Comparison of ENCODE assay signal across 8 mouse cellular contexts in genomic region chrX:94121161-94121856, GRCm38 (mm10). TPM values are rescaled to one million over a fixed set of nuclear protein-coding genes. Genes with fewer than 3 reads are reported as not detected.
DNase-seq lines count a peak whose midpoint lies in the region; ATAC-seq and TF ChIP-seq lines count a peak whose summit lies in the region.

No protein-coding gene starts in this region.

- peak overlapping the region; percentile 56 for H3K4me3 ChIP-seq in embryonic facial prominence, embryonic 15.5 days (replicated peaks)
- H3K4me3 ChIP-seq in hindbrain, embryonic 14.5 days (replicated peaks; ENCODE audit: low read length): peak overlapping the region; percentile 56

- H3K4me1 ChIP-seq in embryonic facial prominence, embryonic 15.5 days: no peaks in the 10 kb centered on the region
- H3K4me1 ChIP-seq in hindbrain, embryonic 14.5 days (replicated peaks; ENCODE audit: control insufficient read depth, insufficient read depth, low read length): no peaks in the 10 kb centered on the region

- H3K9ac ChIP-seq in embryonic facial prominence, embryonic 15.5 days: peak overlapping the region; percentile 44
- peak overlapping the region; percentile 88 for H3K9ac ChIP-seq in hindbrain, embryonic 14.5 days

- peak overlapping the region; percentile 55 for H3K4me2 ChIP-seq in embryonic facial prominence, embryonic 15.5 days (replicated peaks)
- H3K4me2 ChIP-seq in hindbrain, embryonic 14.5 days (replicated peaks): peak overlapping the region; percentile 61

- POLR2A ChIA-PET in Patski (lab: Charles Lee): interaction anchor here (1.5 kb wide), 1 partner anchor 57 kb away, joined by 3 read pairs; no protein-coding TSS in a partner anchor

- in situ Hi-C loops in Patski (cut with MboI; ENCODE audit: low pct_unique_long_range_greater_than_20kb): no loop called here

- H3K9me3 ChIP-seq in embryonic facial prominence, embryonic 15.5 days (replicated peaks): no peaks in the 10 kb centered on the region
- H3K9me3 ChIP-seq in hindbrain, embryonic 14.5 days (ENCODE audit: control insufficient read depth, low read length): no peaks in the 10 kb centered on the region

- peak overlapping the region; percentile 98 for H3K27ac ChIP-seq in embryonic facial prominence, embryonic 15.5 days (replicated peaks)
- H3K27ac ChIP-seq in hindbrain, embryonic 14.5 days: peak overlapping the region; percentile 99

- no peaks in the 10 kb centered on the region for H3K27me3 ChIP-seq in Patski
- 0 out of 2 replicates have a peak, but pooled peaks cover 5% of the 10 kb centered on the region for H3K27me3 ChIP-seq in embryonic facial prominence, embryonic 15.5 days
- peaks cover 59% of the 10 kb centered on the region for H3K27me3 ChIP-seq in hindbrain, embryonic 14.5 days (ENCODE audit: control insufficient read depth, insufficient read depth, low read length)

- no peak for TF ChIP-seq CTCF in Patski (IDR thresholded peaks at IDR 0.05)

- CTCF ChIA-PET in Patski (lab: Charles Lee): interaction anchor here (1.7 kb wide), 1 partner anchor 72 kb away, joined by 5 read pairs; no protein-coding TSS in a partner anchor

- ATAC-seq in Patski: peak; percentile 54
- no peak for ATAC-seq in embryonic facial prominence, embryonic 15.5 days (ENCODE audit: insufficient number of reproducible peaks, low FRiP score, low TSS enrichment, low read depth)
- no peak for ATAC-seq in hindbrain, embryonic 14.5 days (ENCODE audit: low FRiP score)

- DNase-seq in gastrocnemius, adult 18-20 months (ENCODE audit: low spot score): peak; percentile 5
- no peak for DNase-seq in gastrocnemius, postnatal 25 days
- no peak for DNase-seq in Patski (ENCODE audit: low read depth, low spot score)
- DNase-seq in hindbrain, embryonic 14.5 days (ENCODE audit: low spot score): no peak
- DNase-seq in liver: peak; percentile 59
- peak; percentile 16 to 17 for DNase-seq in natural killer cell, adult 2 months (ENCODE audit: low spot score in 2 of 2)
- DNase-seq in thymus, postnatal 25 days: peak; percentile 14

- no peaks in the 10 kb centered on the region for H3K36me3 ChIP-seq in embryonic facial prominence, embryonic 15.5 days
- no peaks in the 10 kb centered on the region for H3K36me3 ChIP-seq in hindbrain, embryonic 14.5 days (replicated peaks; ENCODE audit: control insufficient read depth, insufficient read depth)

- 16% methylated on average over 24 of the region's 24 CpGs for WGBS in embryonic facial prominence, embryonic 15.5 days
- WGBS in hindbrain, embryonic 14.5 days: 24% methylated on average over 24 of the region's 24 CpGs

RNA-seq across cellular contexts. Expression of gene Zfx, which starts 2.2 kb away (rescaled TPM):
- total RNA-seq in gastrocnemius, adult 18-20 months (2021): 10 to 100 TPM; 15.2 to 17.0 TPM
- total RNA-seq in gastrocnemius, postnatal 25 days (2021): 10 to 100 TPM; 16.0 to 20.2 TPM
- 22.4 TPM for polyA plus RNA-seq in Patski (2021)
- polyA plus RNA-seq in embryonic facial prominence, embryonic 15.5 days (2015; fragmentation: Nextera tagmentation; extraction: Ambion mirVana): 28.0 and 33.7 TPM in 2 replicates
- 22.6 and 26.0 TPM in 2 replicates for polyA plus RNA-seq in hindbrain, embryonic 14.5 days (2014; fragmentation: Nextera tagmentation; extraction: Ambion mirVana)

Comparison
In these comparisons a context has a peak if more than half of its experiments do, and no peak if none do; other contexts are left out.
1. DNase-seq: peak in gastrocnemius, adult 18-20 months (single experiment), liver (single experiment), natural killer cell, adult 2 months (2 of 2) and thymus, postnatal 25 days (single experiment); none in gastrocnemius, postnatal 25 days (single experiment), Patski (single experiment) and hindbrain, embryonic 14.5 days (single experiment).